ENCODE assay signal across 12 mouse cellular contexts in genomic region chr15:6432411-6432810, GRCm38 (mm10). TPM values are rescaled to one million over a fixed set of nuclear protein-coding genes. Genes with fewer than 3 reads are reported as not detected.
DNase-seq lines count a peak whose midpoint lies in the region; ATAC-seq lines count a peak whose summit lies in the region.
"Had no signal": no experiment of that assay in that cellular context is flagged by ENCODE, and none has a peak within 500 bp of the region (broad histone marks: within the 10 kb centered on the region; RNA-seq: fewer than 3 reads in every experiment).

No protein-coding gene starts in this region.

- no peaks in the 10 kb centered on the region for H3K27me3 ChIP-seq in embryonic facial prominence, embryonic 13.5 days
- no peaks in the 10 kb centered on the region for H3K27me3 ChIP-seq in embryonic facial prominence, embryonic 10.5 days (replicated peaks; ENCODE audit: low read depth, poor library complexity, severe bottlenecking)
- no peaks in the 10 kb centered on the region for H3K27me3 ChIP-seq in heart, embryonic 16.5 days (ENCODE audit: control insufficient read depth, insufficient read depth, low read length)
- H3K27me3 ChIP-seq: limb, embryonic 15.5 days; neural tube, embryonic 13.5 days had no signal

- no peak overlapping the region for H3K4me3 ChIP-seq in embryonic facial prominence, embryonic 13.5 days
- no peak overlapping the region for H3K4me3 ChIP-seq in embryonic facial prominence, embryonic 10.5 days
- no peak overlapping the region for H3K4me3 ChIP-seq in heart, embryonic 16.5 days (ENCODE audit: low read length)
- H3K4me3 ChIP-seq: limb, embryonic 15.5 days; neural tube, embryonic 13.5 days had no signal

- H3K4me1 ChIP-seq in embryonic facial prominence, embryonic 13.5 days: 0 out of 2 replicates have a peak, but pooled peaks cover 6% of the 10 kb centered on the region
- H3K4me1 ChIP-seq in embryonic facial prominence, embryonic 10.5 days: no peaks in the 10 kb centered on the region
- no peaks in the 10 kb centered on the region for H3K4me1 ChIP-seq in heart, embryonic 16.5 days (ENCODE audit: control insufficient read depth, insufficient read depth, low read length)
- H3K4me1 ChIP-seq: limb, embryonic 15.5 days; neural tube, embryonic 13.5 days had no signal

- WGBS in embryonic facial prominence, embryonic 13.5 days: 77% methylated on average over 7 of the region's 7 CpGs
- WGBS in embryonic facial prominence, embryonic 10.5 days: 88% methylated on average over 7 of the region's 7 CpGs
- whole genome bisulfite sequencing in heart, embryonic 16.5 days: 82% methylated on average over 7 of the region's 7 CpGs

- H3K27ac ChIP-seq in embryonic facial prominence, embryonic 13.5 days: peak overlapping the region; percentile 23; the same call in 1 of the 2 replicates
- no peak overlapping the region for H3K27ac ChIP-seq in embryonic facial prominence, embryonic 10.5 days (replicated peaks)
- no peak overlapping the region for H3K27ac ChIP-seq in heart, embryonic 16.5 days (ENCODE audit: low read length)
- H3K27ac ChIP-seq: limb, embryonic 15.5 days; neural tube, embryonic 13.5 days had no signal

- no peak overlapping the region for H3K9ac ChIP-seq in embryonic facial prominence, embryonic 13.5 days
- no peak overlapping the region for H3K9ac ChIP-seq in heart, embryonic 16.5 days (ENCODE audit: low read length)
- H3K9ac ChIP-seq: limb, embryonic 15.5 days; neural tube, embryonic 13.5 days had no signal

- DNase-seq in embryonic facial prominence, embryonic 10.5 days (ENCODE audit: low spot score): no peak
- peak; percentile 72 for DNase-seq in left cerebral cortex, postnatal 4 days
- DNase-seq in left cerebral cortex, postnatal 25 days (ENCODE audit: low spot score in 2 of 2): no peak
- DNase-seq in lung, postnatal 14 days: peak; percentile 30
- DNase-seq in spleen, adult 12 weeks (ENCODE audit: low spot score): no peak
- DNase-seq in thymus, postnatal 36 days: no peak

- H3K36me3 ChIP-seq in embryonic facial prominence, embryonic 13.5 days: peaks cover 69% of the 10 kb centered on the region
- H3K36me3 ChIP-seq in embryonic facial prominence, embryonic 10.5 days (replicated peaks): peaks cover 54% of the 10 kb centered on the region
- H3K36me3 ChIP-seq in heart, embryonic 16.5 days (ENCODE audit: control insufficient read depth, insufficient read depth): peaks cover 16% of the 10 kb centered on the region

- H3K9me3 ChIP-seq in embryonic facial prominence, embryonic 13.5 days: no peaks in the 10 kb centered on the region
- no peaks in the 10 kb centered on the region; the same call in 1 of the 2 replicates for H3K9me3 ChIP-seq in embryonic facial prominence, embryonic 10.5 days
- H3K9me3 ChIP-seq in heart, embryonic 16.5 days (replicated peaks; ENCODE audit: control insufficient read depth, low read length): no peaks in the 10 kb centered on the region
- H3K9me3 ChIP-seq: limb, embryonic 15.5 days; neural tube, embryonic 13.5 days had no signal

- intact Hi-C loops in left cerebral cortex, postnatal 4 days (cut with DNase I): no loop called here
- intact Hi-C loops in left cerebral cortex, postnatal 25 days (cut with DNase I): no loop called here

- no peak for ATAC-seq in embryonic facial prominence, embryonic 13.5 days (ENCODE audit: insufficient number of reproducible peaks, insufficient read depth, low FRiP score, low TSS enrichment, low read depth)
- ATAC-seq in heart, embryonic 16.5 days (replicated peaks; ENCODE audit: extremely low read depth, insufficient read depth, low FRiP score): 0 out of 2 replicates have a peak, but pooled peaks have one; percentile 37

- no peak overlapping the region for H3K4me2 ChIP-seq in embryonic facial prominence, embryonic 13.5 days
- H3K4me2 ChIP-seq in heart, embryonic 16.5 days (ENCODE audit: low read depth, low read length): no peak overlapping the region
- H3K4me2 ChIP-seq: limb, embryonic 15.5 days; neural tube, embryonic 13.5 days had no signal

RNA-seq across cellular contexts. Expression of gene C9, which starts 12.7 kb away (rescaled TPM):
- polyA plus RNA-seq in embryonic facial prominence, embryonic 13.5 days (2015; fragmentation: Nextera tagmentation; extraction: Ambion mirVana): not detected in 2 replicates
- not detected in 2 replicates for polyA plus RNA-seq in embryonic facial prominence, embryonic 10.5 days (2016; fragmentation: Nextera tagmentation; extraction: Ambion mirVana)
- total RNA-seq in left cerebral cortex, postnatal 4 days (2021): not detected
- total RNA-seq in left cerebral cortex, postnatal 25 days (2021): not detected
- polyA plus RNA-seq in heart, embryonic 16.5 days (2015; fragmentation: Nextera tagmentation; extraction: Ambion mirVana): not detected in 2 replicates
- polyA plus RNA-seq: C2C12; gonadal fat pad, adult 2 months; limb, embryonic 15.5 days; neural tube, embryonic 13.5 days had no signal

Comparison
In these comparisons a context has a peak if more than half of its experiments do, and no peak if none do; other contexts are left out.
1. DNase-seq: peak in left cerebral cortex, postnatal 4 days (single experiment) and lung, postnatal 14 days (single experiment); none in embryonic facial prominence, embryonic 10.5 days (single experiment), left cerebral cortex, postnatal 25 days (0 of 2), spleen, adult 12 weeks (single experiment) and thymus, postnatal 36 days (0 of 2).